Mouse (Mus musculus) limb, embryonic 10.5 days (tissue): ENCODE measurements around the gene Brinp2. TPM values are rescaled to one million over a fixed set of nuclear protein-coding genes. Genes with fewer than 3 reads are reported as not detected.

ENCODE experiments used
- DNase-seq: peaks from one replicate; pipeline ENCODE4 v3.0.0-alpha.2; 2017; ENCODE audit warnings: low spot score
- H3K27ac ChIP-seq: fragments of 300-500 bp; sonication (generic); 2 replicates; pipeline ENCODE4 v1.5.1; 2016; ENCODE audit warnings: mild to moderate bottlenecking
- H3K27me3 ChIP-seq: fragments of 300-500 bp; sonication (generic); 2 replicates; pipeline ENCODE4 v1.6.1; 2016; ENCODE audit warnings: low read depth, mild to moderate bottlenecking; ENCODE audit not compliant: poor library complexity, severe bottlenecking
- H3K36me3 ChIP-seq: fragments of 300-500 bp; sonication (generic); 2 replicates; pipeline ENCODE4 v1.6.1; 2016; ENCODE audit warnings: mild to moderate bottlenecking, moderate library complexity
- H3K4me1 ChIP-seq: fragments of 300-500 bp; sonication (generic); 2 replicates; pipeline ENCODE4 v1.6.1; 2016
- H3K4me3 ChIP-seq: fragments of 300-500 bp; sonication (generic); 2 replicates; pipeline ENCODE4 v1.5.1; 2016; ENCODE audit warnings: mild to moderate bottlenecking, moderate library complexity
- H3K9me3 ChIP-seq: fragments of 300-500 bp; sonication (generic); replicated peaks from 2 replicates; pipeline ENCODE4 v1.6.1; 2016; ENCODE audit warnings: mild to moderate bottlenecking
- WGBS: fragments of 180-500 bp; shearing (Covaris S2); methylation state at CpG from one replicate; pipeline ENCODE4 v1.1.7; 2016; 5-methylcytosine and 5-hydroxymethylcytosine counted together
- polyA plus RNA-seq: library from polyadenylated mRNA; unstranded; fragments of >200 nt; fragmentation: Nextera tagmentation; extraction: Ambion mirVana; gene quantifications from 2 replicates; pipeline ENCODE4 v1.2.1, GENCODE M21; 2016

Brinp2 gene
- polyA plus RNA-seq: 0.04 and 0.10 TPM in 2 replicates

GRCm38 (mm10) chr1:158356051-158356461, at the start of gene Brinp2:
Gene Brinp2, minus strand, starts transcription at chr1:158356326.
- H3K27me3 ChIP-seq: peaks cover 86% of the 10 kb centered on the region
- no peaks in the 10 kb centered on the region for H3K9me3 ChIP-seq
- no peaks in the 10 kb centered on the region for H3K36me3 ChIP-seq
- under 1% methylated on average over 30 of the region's 30 CpGs for WGBS
- H3K27ac ChIP-seq: no peak within 1 kb of the TSS
- H3K4me3 ChIP-seq: peak within 1 kb of the TSS; percentile 65
- DNase-seq: peak; percentile 77
- peaks cover 9% of the 10 kb centered on the region for H3K4me1 ChIP-seq

- no peaks in the 10 kb centered on the region for H3K9me3 ChIP-seq
- 0 out of 2 replicates have a peak, but pooled peaks cover 4% of the 10 kb centered on the region for H3K4me1 ChIP-seq
- no peak for DNase-seq
- no peak overlapping the region for H3K4me3 ChIP-seq
- WGBS: 72% methylated on average over 2 of the region's 2 CpGs
- no peaks in the 10 kb centered on the region for H3K36me3 ChIP-seq
- no peaks in the 10 kb centered on the region for H3K27me3 ChIP-seq
- no peak overlapping the region for H3K27ac ChIP-seq
Measured at GRCm38 (mm10) chr1:158400898-158401297, 44.8 kb upstream of the Brinp2 start.

GRCm38 (mm10) chr1:158397058-158397457, 40.9 kb upstream of the Brinp2 start:
- DNase-seq: no peak
- Histone ChIP-seq H3K36me3 (no peaks in the 10 kb centered on the region), H3K9me3 (no peaks in the 10 kb centered on the region), H3K4me3 (no peak overlapping the region), H3K27me3 (no peaks in the 10 kb centered on the region), H3K4me1 (no peaks in the 10 kb centered on the region), H3K27ac (no peak overlapping the region)
- 91% methylated on average over 2 of the region's 2 CpGs for WGBS

- Histone ChIP-seq H3K4me3 (no peak overlapping the region), H3K27ac (no peak overlapping the region), H3K36me3 (no peaks in the 10 kb centered on the region), H3K27me3 (no peaks in the 10 kb centered on the region), H3K9me3 (no peaks in the 10 kb centered on the region), H3K4me1 (no peaks in the 10 kb centered on the region)
- no peak for DNase-seq
- WGBS: 86% methylated on average over 4 of the region's 4 CpGs
Measured at GRCm38 (mm10) chr1:158390693-158391092, 34.6 kb upstream of the Brinp2 start.

- WGBS: 95% methylated on average over 4 of the region's 4 CpGs
- no peaks in the 10 kb centered on the region for H3K36me3 ChIP-seq
- H3K27ac ChIP-seq: no peak overlapping the region
- DNase-seq: no peak
- H3K9me3 ChIP-seq: no peaks in the 10 kb centered on the region
- no peak overlapping the region for H3K4me3 ChIP-seq
- H3K27me3 ChIP-seq: no peaks in the 10 kb centered on the region
- H3K4me1 ChIP-seq: no peaks in the 10 kb centered on the region
Measured at GRCm38 (mm10) chr1:158388995-158389394, 32.9 kb upstream of the Brinp2 start.

- Histone ChIP-seq H3K4me1 (peaks cover 5% of the 10 kb centered on the region; the same call in 1 of the 2 replicates), H3K4me3 (no peak overlapping the region), H3K9me3 (no peaks in the 10 kb centered on the region), H3K27ac (no peak overlapping the region), H3K27me3 (no peaks in the 10 kb centered on the region), H3K36me3 (no peaks in the 10 kb centered on the region)
- no peak for DNase-seq
- 75% methylated on average over 3 of the region's 3 CpGs for WGBS
Measured at GRCm38 (mm10) chr1:158386781-158387180, 30.7 kb upstream of the Brinp2 start.

GRCm38 (mm10) chr1:158385311-158385710, 29.2 kb upstream of the Brinp2 start:
- H3K9me3 ChIP-seq: no peaks in the 10 kb centered on the region
- no peaks in the 10 kb centered on the region for H3K27me3 ChIP-seq
- DNase-seq: no peak
- no peak overlapping the region for H3K4me3 ChIP-seq
- peaks cover 5% of the 10 kb centered on the region; the same call in 1 of the 2 replicates for H3K4me1 ChIP-seq
- H3K36me3 ChIP-seq: no peaks in the 10 kb centered on the region
- WGBS: 95% methylated on average over 2 of the region's 2 CpGs
- H3K27ac ChIP-seq: no peak overlapping the region

- Histone ChIP-seq H3K4me1 (peaks cover 5% of the 10 kb centered on the region; the same call in 1 of the 2 replicates), H3K27ac (no peak overlapping the region), H3K9me3 (no peaks in the 10 kb centered on the region), H3K4me3 (no peak overlapping the region), H3K36me3 (no peaks in the 10 kb centered on the region), H3K27me3 (no peaks in the 10 kb centered on the region)
- 82% methylated on average over 3 of the region's 3 CpGs for WGBS
- no peak for DNase-seq
Measured at GRCm38 (mm10) chr1:158383210-158383609, 27.1 kb upstream of the Brinp2 start.

- DNase-seq: no peak
- 74% methylated on average over 6 of the region's 6 CpGs for WGBS
- no peak overlapping the region for H3K27ac ChIP-seq
- H3K9me3 ChIP-seq: no peaks in the 10 kb centered on the region
- H3K4me1 ChIP-seq: peaks cover 5% of the 10 kb centered on the region; the same call in 1 of the 2 replicates
- H3K4me3 ChIP-seq: no peak overlapping the region
- no peaks in the 10 kb centered on the region for H3K36me3 ChIP-seq
- no peaks in the 10 kb centered on the region for H3K27me3 ChIP-seq
Measured at GRCm38 (mm10) chr1:158382277-158382676, 26.2 kb upstream of the Brinp2 start.

- WGBS: 76% methylated on average over 1 of the region's 1 CpGs
- peaks cover 12% of the 10 kb centered on the region for H3K4me1 ChIP-seq
- H3K4me3 ChIP-seq: no peak overlapping the region
- H3K9me3 ChIP-seq: no peaks in the 10 kb centered on the region
- peaks cover 50% of the 10 kb centered on the region for H3K27me3 ChIP-seq
- no peaks in the 10 kb centered on the region for H3K36me3 ChIP-seq
- no peak for DNase-seq
- H3K27ac ChIP-seq: no peak overlapping the region
Measured at GRCm38 (mm10) chr1:158364461-158364860, 8.3 kb upstream of the Brinp2 start.

- DNase-seq: peak; percentile 65
- Histone ChIP-seq H3K4me3 (peak overlapping the region; percentile 65), H3K27ac (peak overlapping the region; percentile 88), H3K27me3 (peaks cover 66% of the 10 kb centered on the region), H3K4me1 (peaks cover 12% of the 10 kb centered on the region), H3K9me3 (no peaks in the 10 kb centered on the region), H3K36me3 (no peaks in the 10 kb centered on the region)
- WGBS: under 1% methylated on average over 36 of the region's 37 CpGs
Measured at GRCm38 (mm10) chr1:158362292-158363101, 6.4 kb upstream of the Brinp2 start.

GRCm38 (mm10) chr1:158361964-158362291, 5.8 kb upstream of the Brinp2 start, which contains the start of gene Astn1:
Gene Astn1, plus strand, starts transcription at chr1:158362273.
- Histone ChIP-seq H3K4me3 (peak within 1 kb of the TSS; percentile 65), H3K9me3 (no peaks in the 10 kb centered on the region), H3K27ac (peak within 1 kb of the TSS; percentile 88), H3K27me3 (peaks cover 72% of the 10 kb centered on the region), H3K4me1 (peaks cover 12% of the 10 kb centered on the region), H3K36me3 (no peaks in the 10 kb centered on the region)
- WGBS: 0% methylated on average over 2 of the region's 2 CpGs
- DNase-seq: no peak

GRCm38 (mm10) chr1:158355177-158356050, 712 bp downstream of the Brinp2 start:
- whole genome bisulfite sequencing: 13% methylated on average over 28 of the region's 28 CpGs
- no peak overlapping the region for H3K27ac ChIP-seq
- peaks cover 80% of the 10 kb centered on the region for H3K27me3 ChIP-seq

More at GRCm38 (mm10) chr1:158355177-158356050, 712 bp downstream of the Brinp2 start:
- Histone ChIP-seq H3K9me3 (no peaks in the 10 kb centered on the region), H3K4me1 (peaks cover 9% of the 10 kb centered on the region), H3K36me3 (no peaks in the 10 kb centered on the region), H3K4me3 (peak overlapping the region; percentile 65)
- no peak for DNase-seq
